Mouse (Mus musculus) spleen, adult 2 months (tissue): ENCODE measurements at regions not wholly inside any gene's neighbourhood (a gene's known extent, or its start where the extent isn't known, plus 50 kb on each side); places are given as distances from the start of the nearest gene placed in this dataset.

Experiments used
- CTCF ChIP-seq: fragments of 200-500 bp; IDR thresholded peaks from 2 replicates; pipeline ENCODE4 v1.5.1; 2011; ENCODE audit warnings: mild to moderate bottlenecking, inconsistent platforms; ENCODE audit not compliant: insufficient read depth, insufficient read length, insufficient replicate concordance; ENCODE audit errors: extremely low read depth
- POLR2A ChIP-seq: fragments of 200-500 bp; IDR thresholded peaks from 2 replicates; pipeline ENCODE4 v1.6.1; 2011; ENCODE audit warnings: low read depth, low read length, inconsistent platforms

DNA sequence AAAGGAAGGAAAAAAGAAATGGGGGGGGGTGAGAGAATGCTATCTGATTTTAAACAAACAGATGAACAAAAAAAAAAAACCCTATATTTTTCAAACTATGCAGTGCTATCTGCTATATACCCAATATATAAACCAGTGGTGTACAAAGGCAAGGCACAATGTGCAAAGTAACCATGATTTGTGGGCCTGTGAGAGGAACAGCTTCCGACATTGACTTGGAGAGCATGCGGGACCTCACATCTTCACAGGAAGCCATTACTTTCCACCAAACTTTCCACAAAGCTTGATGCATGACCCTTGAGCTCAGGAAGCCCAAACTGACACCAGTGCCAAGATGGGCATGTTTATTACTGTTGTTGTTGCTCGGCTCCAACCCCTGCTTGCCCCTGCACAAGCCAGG, 299.3 kb upstream of the Cd180 start:
- TF ChIP-seq CTCF (no peak), POLR2A (no peak)
